Mouse (Mus musculus): ENCODE measurements at regions not wholly inside any gene's neighbourhood (a gene's known extent, or its start where the extent isn't known, plus 50 kb on each side); places are given as distances from the start of the nearest gene placed in this dataset.

DNA sequence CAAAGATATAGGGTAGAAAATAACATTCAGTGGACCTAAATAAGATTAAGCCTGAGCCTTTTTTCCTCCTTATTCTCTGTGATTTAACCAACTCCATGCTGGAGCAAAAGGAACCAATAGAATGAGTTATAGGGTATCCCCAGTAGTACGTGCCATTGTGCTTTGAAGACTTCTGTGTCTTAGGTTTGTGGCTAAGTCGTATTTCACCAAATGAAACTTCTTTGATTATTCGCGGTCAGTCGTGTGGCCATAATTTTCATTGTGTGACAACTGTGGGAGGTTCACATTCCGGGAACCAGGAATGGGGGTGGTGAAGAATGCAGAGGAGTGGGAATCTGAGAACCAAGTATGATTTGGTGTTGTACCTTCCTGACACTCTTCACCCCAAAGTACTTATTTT is 535.6 kb upstream of the Pkn2 start:
- Histone ChIP-seq H3K9me3 (replicated peaks; ENCODE audit: control insufficient read depth, low read length, poor library complexity, severe bottlenecking) (no peaks in the 10 kb centered on the region), H3K27ac (ENCODE audit: low read length) (no peak overlapping the region), H3K4me1 (ENCODE audit: control insufficient read depth, insufficient read depth, low read length) (no peaks in the 10 kb centered on the region), H3K36me3 (ENCODE audit: control insufficient read depth, insufficient read depth, low read length) (no peaks in the 10 kb centered on the region), H3K9ac (ENCODE audit: low read depth, low read length) (no peak overlapping the region), H3K4me3 (ENCODE audit: low read depth, low read length) (no peak overlapping the region), H3K4me2 (ENCODE audit: low read length) (no peak overlapping the region), H3K27me3 (ENCODE audit: control insufficient read depth, insufficient read depth, low read depth, low read length) (no peaks in the 10 kb centered on the region)
- no peak for ATAC-seq
- WGBS: 71% methylated on average over 6 of the region's 6 CpGs

DNA sequence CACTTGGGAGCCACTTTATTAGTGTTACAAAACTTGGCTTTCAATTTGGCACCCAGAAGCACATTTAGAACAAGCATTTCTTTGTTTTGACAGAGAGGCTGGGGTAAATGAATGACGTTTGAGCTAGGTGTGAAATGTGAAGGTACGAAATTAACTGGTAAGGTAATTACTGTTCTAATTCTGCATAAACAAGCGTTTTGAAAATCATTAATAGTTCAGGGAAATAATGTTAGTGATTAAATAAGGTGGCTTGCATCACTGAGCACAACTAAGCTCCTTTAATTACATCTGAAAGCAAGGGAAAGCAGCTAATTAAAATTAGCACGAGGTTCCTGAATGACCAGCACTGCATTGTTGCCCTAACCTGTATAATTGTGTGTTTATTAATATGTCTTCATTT is 529.9 kb upstream of the Pkn2 start:
- Histone ChIP-seq H3K4me2 (ENCODE audit: low read length) (no peak overlapping the region), H3K36me3 (ENCODE audit: control insufficient read depth, insufficient read depth, low read length) (no peaks in the 10 kb centered on the region), H3K9ac (ENCODE audit: low read depth, low read length) (no peak overlapping the region), H3K4me1 (ENCODE audit: control insufficient read depth, insufficient read depth, low read length) (no peaks in the 10 kb centered on the region), H3K9me3 (replicated peaks; ENCODE audit: control insufficient read depth, low read length, poor library complexity, severe bottlenecking) (no peaks in the 10 kb centered on the region), H3K27me3 (ENCODE audit: control insufficient read depth, insufficient read depth, low read depth, low read length) (no peaks in the 10 kb centered on the region), H3K4me3 (ENCODE audit: low read depth, low read length) (no peak overlapping the region), H3K27ac (ENCODE audit: low read length) (no peak overlapping the region)
- ATAC-seq: no peak
- 60% methylated on average over 4 of the region's 4 CpGs for WGBS

DNA sequence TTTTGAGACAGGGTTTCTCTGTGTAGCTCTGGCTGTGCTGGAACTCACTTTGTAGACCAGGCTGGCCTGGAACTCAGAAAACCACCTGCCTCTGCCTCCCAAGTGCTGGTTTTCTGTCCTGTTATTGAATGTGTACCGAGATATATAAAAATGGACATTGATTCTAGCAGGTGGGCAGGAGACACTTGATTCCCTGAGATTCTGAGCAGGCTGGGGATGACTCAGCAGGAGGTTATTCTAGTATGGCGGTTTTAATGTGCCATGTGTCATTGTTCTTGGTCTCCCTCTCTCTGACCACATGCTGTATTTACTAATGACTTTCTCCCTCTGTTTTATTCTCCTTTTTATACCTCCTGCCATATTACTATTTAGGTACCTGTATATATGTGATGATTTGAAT is 517.2 kb upstream of the Pkn2 start:
- no peak for ATAC-seq
- H3K36me3 ChIP-seq (ENCODE audit: control insufficient read depth, insufficient read depth, low read length): no peaks in the 10 kb centered on the region
- H3K9ac ChIP-seq (ENCODE audit: low read depth, low read length): no peak overlapping the region
- H3K4me3 ChIP-seq (ENCODE audit: low read depth, low read length): no peak overlapping the region
- H3K27ac ChIP-seq (ENCODE audit: low read length): no peak overlapping the region
- WGBS: 56% methylated on average over 2 of the region's 2 CpGs
- H3K27me3 ChIP-seq (ENCODE audit: control insufficient read depth, insufficient read depth, low read depth, low read length): no peaks in the 10 kb centered on the region
- no peaks in the 10 kb centered on the region for H3K4me1 ChIP-seq (ENCODE audit: control insufficient read depth, insufficient read depth, low read length)
- H3K9me3 ChIP-seq (replicated peaks; ENCODE audit: control insufficient read depth, low read length, poor library complexity, severe bottlenecking): no peaks in the 10 kb centered on the region
- H3K4me2 ChIP-seq (ENCODE audit: low read length): no peak overlapping the region

DNA sequence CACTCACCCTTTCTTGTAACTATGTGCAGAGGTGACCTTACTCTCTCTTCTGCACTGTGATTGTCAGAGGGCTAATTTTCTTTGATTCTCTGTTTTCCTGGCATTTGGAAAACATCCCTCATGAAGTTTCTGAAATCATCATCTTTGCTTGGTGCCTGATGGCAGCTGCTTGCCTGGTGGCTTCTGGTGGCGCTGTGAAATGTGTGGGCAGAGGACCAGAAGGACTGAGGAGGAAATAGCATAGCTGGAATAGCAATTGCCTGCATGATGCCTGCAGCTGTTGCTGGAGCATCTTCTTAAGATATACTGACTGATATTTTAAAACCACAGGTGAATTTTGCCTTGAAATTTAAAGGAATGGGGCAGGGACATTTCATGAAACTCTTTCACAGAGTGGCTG is 502.6 kb upstream of the Pkn2 start:
- WGBS: 97% methylated on average over 1 of the region's 1 CpGs
- no peak overlapping the region for H3K27ac ChIP-seq (ENCODE audit: low read length)
- H3K4me1 ChIP-seq (ENCODE audit: control insufficient read depth, insufficient read depth, low read length): peaks cover 2% of the 10 kb centered on the region; the same call in 1 of the 2 replicates
- no peaks in the 10 kb centered on the region for H3K36me3 ChIP-seq (ENCODE audit: control insufficient read depth, insufficient read depth, low read length)
- H3K27me3 ChIP-seq (ENCODE audit: control insufficient read depth, insufficient read depth, low read depth, low read length): no peaks in the 10 kb centered on the region
- no peak overlapping the region for H3K4me2 ChIP-seq (ENCODE audit: low read length)
- H3K4me3 ChIP-seq (ENCODE audit: low read depth, low read length): no peak overlapping the region
- H3K9me3 ChIP-seq (replicated peaks; ENCODE audit: control insufficient read depth, low read length, poor library complexity, severe bottlenecking): no peaks in the 10 kb centered on the region
- H3K9ac ChIP-seq (ENCODE audit: low read depth, low read length): no peak overlapping the region
- ATAC-seq: no peak

DNA sequence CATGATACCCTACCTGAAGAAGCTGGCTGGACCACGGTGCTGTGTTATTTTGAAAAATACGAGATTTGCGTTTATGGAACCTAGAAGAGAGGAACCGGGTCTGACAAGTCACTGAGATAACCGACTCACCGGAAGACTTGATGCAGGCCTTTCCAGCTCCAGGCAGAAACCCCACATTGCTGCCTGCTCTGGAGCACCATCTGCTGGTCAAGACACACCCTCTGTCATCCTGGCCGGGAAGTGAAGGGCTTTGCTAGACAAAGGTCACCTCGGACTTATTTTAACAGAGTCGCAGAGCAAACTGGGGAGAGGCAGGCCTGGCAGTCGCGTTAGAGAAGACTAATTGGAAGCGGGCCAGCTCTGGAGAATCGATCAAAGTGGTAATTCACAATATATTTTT is 497.4 kb upstream of the Pkn2 start:
- H3K4me3 ChIP-seq (ENCODE audit: low read depth, low read length): no peak overlapping the region
- 14% methylated on average over 13 of the region's 13 CpGs for WGBS
- no peaks in the 10 kb centered on the region for H3K9me3 ChIP-seq (replicated peaks; ENCODE audit: control insufficient read depth, low read length, poor library complexity, severe bottlenecking)
- no peak overlapping the region for H3K27ac ChIP-seq (ENCODE audit: low read length)
- no peaks in the 10 kb centered on the region for H3K27me3 ChIP-seq (ENCODE audit: control insufficient read depth, insufficient read depth, low read depth, low read length)
- ATAC-seq: peak; percentile 92
- no peaks in the 10 kb centered on the region for H3K36me3 ChIP-seq (ENCODE audit: control insufficient read depth, insufficient read depth, low read length)
- H3K9ac ChIP-seq (ENCODE audit: low read depth, low read length): no peak overlapping the region
- peak overlapping the region; percentile 25; the same call in 1 of the 2 replicates for H3K4me2 ChIP-seq (ENCODE audit: low read length)
- H3K4me1 ChIP-seq (ENCODE audit: control insufficient read depth, insufficient read depth, low read length): peaks cover 6% of the 10 kb centered on the region; the same call in 1 of the 2 replicates

DNA sequence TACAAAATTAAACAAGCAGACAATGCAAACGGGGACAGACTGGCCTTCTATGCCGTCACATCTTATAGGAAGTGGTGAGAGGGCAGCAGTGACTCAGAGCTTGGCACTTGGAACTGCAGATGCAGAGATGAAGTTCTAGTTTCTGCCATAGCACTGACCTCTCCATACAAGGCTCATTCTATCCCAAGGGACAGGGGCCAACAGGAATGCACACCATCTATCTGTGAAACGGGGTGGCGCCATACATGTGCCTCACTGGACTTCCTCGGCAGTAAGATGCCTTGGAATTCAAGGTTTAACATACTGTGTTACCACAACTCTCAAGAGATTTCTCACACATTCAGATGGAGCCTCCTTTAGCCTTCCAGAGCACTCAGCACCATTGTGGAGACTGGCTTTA is 495.6 kb upstream of the Pkn2 start:
- ATAC-seq: peak; percentile 19; the same call in 1 of the 2 replicates
- 90% methylated on average over 5 of the region's 5 CpGs for WGBS
- Histone ChIP-seq H3K4me2 (ENCODE audit: low read length) (no peak overlapping the region), H3K27me3 (ENCODE audit: control insufficient read depth, insufficient read depth, low read depth, low read length) (no peaks in the 10 kb centered on the region), H3K4me3 (ENCODE audit: low read depth, low read length) (no peak overlapping the region), H3K27ac (ENCODE audit: low read length) (no peak overlapping the region), H3K36me3 (ENCODE audit: control insufficient read depth, insufficient read depth, low read length) (no peaks in the 10 kb centered on the region), H3K9me3 (replicated peaks; ENCODE audit: control insufficient read depth, low read length, poor library complexity, severe bottlenecking) (no peaks in the 10 kb centered on the region), H3K9ac (ENCODE audit: low read depth, low read length) (no peak overlapping the region), H3K4me1 (ENCODE audit: control insufficient read depth, insufficient read depth, low read length) (peaks cover 6% of the 10 kb centered on the region; the same call in 1 of the 2 replicates)

DNA sequence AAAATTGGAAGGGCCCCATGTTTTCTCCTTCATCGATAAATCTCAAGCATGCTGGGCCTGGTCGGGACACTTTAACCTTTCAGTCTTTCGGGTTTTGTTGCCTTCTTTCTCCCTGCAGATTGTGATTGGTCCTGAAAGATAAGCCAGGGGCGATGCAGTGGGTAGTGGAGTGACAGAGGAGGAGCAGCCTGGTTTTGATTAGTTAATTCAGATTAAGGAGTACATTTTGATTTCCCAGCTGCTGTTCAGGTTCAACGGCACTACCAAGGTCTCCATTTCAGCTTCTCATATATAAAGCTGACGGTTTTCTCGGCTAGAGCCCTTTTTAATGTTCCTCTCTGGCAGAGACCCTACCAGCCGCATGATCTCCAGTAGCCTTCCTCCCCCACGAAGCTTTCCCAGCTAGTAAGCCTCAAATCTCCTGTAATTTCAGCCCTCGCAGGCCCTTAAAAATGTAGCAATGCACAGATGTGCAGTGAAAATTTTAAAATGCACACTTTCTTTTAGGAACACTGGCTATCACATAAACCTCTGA is 493.8 kb upstream of the Pkn2 start:
- Histone ChIP-seq H3K36me3 (ENCODE audit: control insufficient read depth, insufficient read depth, low read length) (no peaks in the 10 kb centered on the region), H3K9me3 (replicated peaks; ENCODE audit: control insufficient read depth, low read length, poor library complexity, severe bottlenecking) (no peaks in the 10 kb centered on the region), H3K4me3 (ENCODE audit: low read depth, low read length) (no peak overlapping the region), H3K4me1 (ENCODE audit: control insufficient read depth, insufficient read depth, low read length) (peaks cover 6% of the 10 kb centered on the region; the same call in 1 of the 2 replicates), H3K27ac (ENCODE audit: low read length) (no peak overlapping the region), H3K9ac (ENCODE audit: low read depth, low read length) (no peak overlapping the region), H3K4me2 (ENCODE audit: low read length) (no peak overlapping the region), H3K27me3 (ENCODE audit: control insufficient read depth, insufficient read depth, low read depth, low read length) (no peaks in the 10 kb centered on the region)
- WGBS: 61% methylated on average over 10 of the region's 10 CpGs
- no peak for ATAC-seq

DNA sequence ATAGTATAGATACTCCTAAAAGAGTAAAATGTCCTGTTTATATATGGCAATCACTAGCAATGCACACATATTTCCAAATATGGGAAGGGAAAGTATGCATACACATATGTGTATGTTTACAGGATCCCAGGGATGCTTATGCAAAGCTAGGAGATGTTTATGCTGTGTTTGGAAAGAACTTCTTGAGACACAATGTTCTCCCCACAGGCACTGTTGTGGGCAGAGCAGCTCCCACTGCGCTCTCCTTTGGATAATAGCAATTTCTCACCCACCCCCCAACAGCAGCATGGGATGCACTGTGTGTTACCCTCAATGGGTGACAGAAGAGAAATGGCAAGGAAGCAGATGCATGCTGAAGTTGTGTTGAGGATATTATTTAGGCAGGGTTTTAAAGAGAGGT is 491.7 kb upstream of the Pkn2 start:
- Histone ChIP-seq H3K9ac (ENCODE audit: low read depth, low read length) (no peak overlapping the region), H3K4me3 (ENCODE audit: low read depth, low read length) (no peak overlapping the region), H3K27me3 (ENCODE audit: control insufficient read depth, insufficient read depth, low read depth, low read length) (no peaks in the 10 kb centered on the region), H3K4me2 (ENCODE audit: low read length) (no peak overlapping the region), H3K4me1 (ENCODE audit: control insufficient read depth, insufficient read depth, low read length) (0 out of 2 replicates have a peak, but pooled peaks cover 3% of the 10 kb centered on the region), H3K36me3 (ENCODE audit: control insufficient read depth, insufficient read depth, low read length) (no peaks in the 10 kb centered on the region), H3K27ac (ENCODE audit: low read length) (no peak overlapping the region), H3K9me3 (replicated peaks; ENCODE audit: control insufficient read depth, low read length, poor library complexity, severe bottlenecking) (no peaks in the 10 kb centered on the region)
- no peak for ATAC-seq
- 100% methylated on average over 1 of the region's 1 CpGs for WGBS

DNA sequence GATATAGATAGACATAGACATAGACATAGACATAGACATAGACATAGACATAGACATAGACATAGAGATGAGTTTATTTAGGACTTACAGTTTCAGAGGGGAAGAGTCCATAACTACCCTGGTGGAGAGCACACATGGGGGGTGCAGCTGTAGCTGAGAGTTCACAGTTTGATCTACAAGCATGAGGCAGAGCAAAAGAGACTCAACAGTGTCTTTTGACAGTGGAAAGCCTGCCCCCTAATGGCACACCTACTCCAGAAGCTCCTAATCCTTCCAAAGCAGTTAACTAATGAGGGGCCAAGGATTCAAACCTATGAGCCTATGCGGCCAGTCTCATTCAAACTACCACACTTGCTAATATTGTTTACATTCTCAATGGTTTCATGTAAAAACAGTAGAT is 487.2 kb upstream of the Pkn2 start:
- H3K9ac ChIP-seq (ENCODE audit: low read depth, low read length): no peak overlapping the region
- 94% methylated on average over 1 of the region's 1 CpGs for WGBS
- H3K36me3 ChIP-seq (ENCODE audit: control insufficient read depth, insufficient read depth, low read length): no peaks in the 10 kb centered on the region
- no peaks in the 10 kb centered on the region for H3K27me3 ChIP-seq (ENCODE audit: control insufficient read depth, insufficient read depth, low read depth, low read length)
- H3K9me3 ChIP-seq (replicated peaks; ENCODE audit: control insufficient read depth, low read length, poor library complexity, severe bottlenecking): no peaks in the 10 kb centered on the region
- H3K4me3 ChIP-seq (ENCODE audit: low read depth, low read length): no peak overlapping the region
- no peak for ATAC-seq
- H3K27ac ChIP-seq (ENCODE audit: low read length): no peak overlapping the region
- H3K4me1 ChIP-seq (ENCODE audit: control insufficient read depth, insufficient read depth, low read length): no peaks in the 10 kb centered on the region
- no peak overlapping the region for H3K4me2 ChIP-seq (ENCODE audit: low read length)
